ENCODE assay signal across 8 mouse cellular contexts in the genomic region with DNA sequence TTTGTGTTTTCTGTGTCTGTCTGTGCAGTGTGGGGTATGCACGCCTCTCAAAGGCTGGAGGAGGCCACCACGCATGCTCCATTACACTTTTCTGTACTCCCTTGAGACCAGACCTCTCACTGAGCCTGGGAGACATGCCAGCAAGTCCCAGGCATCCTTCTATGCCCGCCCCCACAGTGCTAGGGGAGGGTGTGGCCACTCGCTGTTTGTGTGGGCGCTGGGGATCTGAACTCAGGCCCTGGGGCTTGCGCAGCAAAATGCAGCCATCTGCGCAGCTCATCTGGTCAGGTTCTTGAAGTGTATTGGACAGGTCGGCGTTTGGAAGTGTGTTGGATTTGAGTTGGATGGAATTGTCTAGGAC. TPM values are rescaled to one million over a fixed set of nuclear protein-coding genes. Genes with fewer than 3 reads are reported as not detected.
DNase-seq lines count a peak whose midpoint lies in the region; ATAC-seq and TF ChIP-seq lines count a peak whose summit lies in the region.

No protein-coding gene starts in this region.

- no peak overlapping the region for H3K4me3 ChIP-seq in liver, adult 2 months (ENCODE audit: insufficient read depth, low read depth, low read length)
- H3K4me3 ChIP-seq in bone marrow macrophage, adult 2 months (ENCODE audit: insufficient read depth, low read length): peak overlapping the region; percentile 96
- 0 out of 4 replicates have a peak overlapping the region, but pooled peaks of 1 of the 2 experiments have one; percentile 13 for H3K4me3 ChIP-seq in liver, embryonic 14.5 days (ENCODE audit: insufficient read depth in 1 of 2, low read depth in 2 of 2, low read length in 2 of 2)

- no peak for TF ChIP-seq POLR2A in liver, adult 2 months (IDR thresholded peaks at IDR 0.05; ENCODE audit: extremely low read depth, insufficient read depth, low read length)
- no peak for TF ChIP-seq POLR2A in bone marrow macrophage, adult 2 months (IDR thresholded peaks at IDR 0.05; ENCODE audit: borderline replicate concordance, low read depth, low read length)

- peak overlapping the region; percentile 89; the same call in 1 of the 2 replicates for H3K4me2 ChIP-seq in liver, embryonic 14.5 days (ENCODE audit: low read depth)

- H3K79me2 ChIP-seq in liver, adult 2 months (ENCODE audit: control insufficient read depth, insufficient read depth, low read length): peaks cover 43% of the 10 kb centered on the region

- H3K9ac ChIP-seq in liver, adult 2 months (ENCODE audit: low read depth, low read length): peak overlapping the region; percentile 3; the same call in 1 of the 2 replicates
- no peak overlapping the region for H3K9ac ChIP-seq in liver, embryonic 14.5 days (replicated peaks)

- peak overlapping the region; percentile 43 for H3K27ac ChIP-seq in liver, adult 2 months (replicated peaks; ENCODE audit: insufficient read depth, low read depth, low read length)
- peak overlapping the region; percentile 98 for H3K27ac ChIP-seq in bone marrow macrophage, adult 2 months (ENCODE audit: insufficient read depth, low read depth, low read length)
- no peak overlapping the region for H3K27ac ChIP-seq in liver, embryonic 14.5 days

- 65% methylated on average over 9 of the region's 9 CpGs for WGBS in liver, adult 2 months
- WGBS in liver, embryonic 14.5 days (ENCODE audit: insufficient replicate concordance): 73% methylated on average over 9 of the region's 9 CpGs

- peaks cover 52% of the 10 kb centered on the region for H3K4me1 ChIP-seq in liver, adult 2 months (ENCODE audit: control insufficient read depth, insufficient read depth, low read length)
- H3K4me1 ChIP-seq in bone marrow macrophage, adult 2 months (ENCODE audit: control insufficient read depth, insufficient read depth, low read length): peaks cover 29% of the 10 kb centered on the region
- H3K4me1 ChIP-seq in liver, embryonic 14.5 days (replicated peaks; ENCODE audit: control insufficient read depth in 2 of 2, insufficient read depth in 2 of 2, low read length in 1 of 2): peaks cover 5 to 27% of the 10 kb centered on the region in 2 experiments

- TF ChIP-seq EP300 in liver, embryonic 14.5 days (IDR thresholded peaks at IDR 0.05; ENCODE audit: low read depth): no peak

- ATAC-seq in liver, embryonic 14.5 days (ENCODE audit: insufficient read depth): no peak
- no peak for ATAC-seq in erythroid progenitor cell, adult 5-6 weeks (replicated peaks; ENCODE audit: low FRiP score, poor library complexity, severe bottlenecking)

- no peaks in the 10 kb centered on the region for H3K36me3 ChIP-seq in liver, adult 2 months (ENCODE audit: control insufficient read depth, insufficient read depth, low read length)
- no peaks in the 10 kb centered on the region for H3K36me3 ChIP-seq in liver, embryonic 14.5 days (replicated peaks; ENCODE audit: control insufficient read depth, insufficient read depth, low read depth)

- TF ChIP-seq CTCF in liver, adult 2 months (IDR thresholded peaks at IDR 0.05; ENCODE audit: low read depth, low read length): no peak
- no peak for TF ChIP-seq CTCF in bone marrow macrophage, adult 2 months (IDR thresholded peaks at IDR 0.05; ENCODE audit: low read depth, low read length)
- TF ChIP-seq CTCF in liver, embryonic 14.5 days (IDR thresholded peaks at IDR 0.05; ENCODE audit: low read depth): no peak

- H3K27me3 ChIP-seq in liver, adult 2 months (ENCODE audit: control insufficient read depth, insufficient read depth, low read length): no peaks in the 10 kb centered on the region
- H3K27me3 ChIP-seq in liver, embryonic 14.5 days (ENCODE audit: control insufficient read depth, insufficient read depth, low read length): no peaks in the 10 kb centered on the region

- no peak for DNase-seq in liver, adult 2 months (ENCODE audit: extremely low read depth, low read depth, low spot score)
- no peak for DNase-seq in liver
- peak; percentile 57 to 67 for DNase-seq in gastrocnemius, adult 8-10 months (ENCODE audit: low spot score in 2 of 2)
- DNase-seq in kidney, adult 18-20 months: peak; percentile 67
- no peak for DNase-seq in liver, embryonic 14.5 days (ENCODE audit: low read depth in 3 of 3, low spot score in 3 of 3)
- peak; percentile 70 to 82 for DNase-seq in right cerebral cortex, postnatal 36 days (ENCODE audit: low spot score in 2 of 2)

- H3K9me3 ChIP-seq in liver, embryonic 14.5 days (ENCODE audit: control insufficient read depth, low read length): no peaks in the 10 kb centered on the region

RNA-seq across cellular contexts. Expression of gene Psap, which starts 2.5 kb away (rescaled TPM):
- 227 and 309 TPM in 2 replicates for total RNA-seq in liver, adult 2 months (2014; rRNA removed)
- polyA plus RNA-seq in liver, adult 2 months (2012; rRNA removed): 584 and 608 TPM in 2 replicates
- polyA plus RNA-seq in bone marrow macrophage, adult 2 months (2012; ENCODE audit: insufficient read depth, insufficient read length, missing spikeins): 4,392 and 4,568 TPM in 2 replicates
- total RNA-seq in gastrocnemius, adult 8-10 months (2022): 100 to 1,000 TPM; 813 to 866 (median 853) TPM
- 146 and 172 TPM in 2 replicates for polyA plus RNA-seq in liver, embryonic 14.5 days (2012; rRNA removed)
- 45.6 and 46.0 TPM in 2 replicates for polyA plus RNA-seq in liver, embryonic 14.5 days (2014; fragmentation: Nextera tagmentation; extraction: Ambion mirVana)
- total RNA-seq in erythroid progenitor cell, adult 5-6 weeks (2015; ENCODE audit: low replicate concordance): 293 and 311 TPM in 2 replicates
- total RNA-seq in erythroid progenitor cell, adult 5-6 weeks (2017; ENCODE audit: low replicate concordance): 222 and 228 TPM in 2 replicates

Comparison
In these comparisons a context has a peak if more than half of its experiments do, and no peak if none do; other contexts are left out.
1. DNase-seq: peak in gastrocnemius, adult 8-10 months (2 of 2), kidney, adult 18-20 months (single experiment) and right cerebral cortex, postnatal 36 days (2 of 2); none in liver, adult 2 months (single experiment), liver (single experiment) and liver, embryonic 14.5 days (0 of 3).